In the genomic region with DNA sequence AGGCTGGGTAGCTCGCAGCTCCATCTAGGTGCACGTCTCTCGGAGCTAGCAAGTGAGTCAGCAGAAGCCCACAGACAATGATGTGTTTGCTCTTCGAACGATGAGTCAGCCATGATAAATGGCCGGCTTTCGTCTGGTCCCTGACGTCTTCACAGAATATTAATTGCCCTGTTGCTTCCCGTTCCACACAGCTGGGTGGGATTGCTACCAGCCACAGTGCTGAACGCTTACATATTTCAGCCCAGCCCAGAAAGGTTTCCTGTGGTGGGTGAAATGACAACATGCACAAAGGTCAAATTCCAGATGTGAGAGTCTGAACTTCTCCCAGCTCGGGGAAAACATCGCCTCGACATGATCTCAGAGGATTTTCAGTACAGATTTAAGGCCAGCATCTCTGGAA, we compare ENCODE assay signal across 7 mouse cellular contexts.
DNase-seq lines count a peak whose midpoint lies in the region; ATAC-seq and TF ChIP-seq lines count a peak whose summit lies in the region.

No protein-coding gene starts in this region.

- H3K9me3 ChIP-seq in intestine, embryonic 15.5 days = no peaks in the 10 kb centered on the region
- H3K9me3 ChIP-seq in liver, embryonic 11.5 days (ENCODE audit: control insufficient read depth, low read length) = no peaks in the 10 kb centered on the region

- ATAC-seq in intestine, embryonic 15.5 days = peak; percentile 87
- ATAC-seq in liver, embryonic 11.5 days (replicated peaks; ENCODE audit: low FRiP score) = peak; percentile 72

- no peaks in the 10 kb centered on the region for H3K36me3 ChIP-seq in C2C12 (ENCODE audit: control insufficient read depth, insufficient read depth)
- H3K36me3 ChIP-seq in intestine, embryonic 15.5 days = no peaks in the 10 kb centered on the region
- H3K36me3 ChIP-seq in liver, embryonic 11.5 days (ENCODE audit: control insufficient read depth, insufficient read depth, low read length) = no peaks in the 10 kb centered on the region

- no peaks in the 10 kb centered on the region for H3K79me3 ChIP-seq in C2C12 (ENCODE audit: low read depth)

- H3K4me3 ChIP-seq in C2C12 (ENCODE audit: insufficient read depth, poor library complexity, severe bottlenecking) = no peak overlapping the region
- no peak overlapping the region for H3K4me3 ChIP-seq in intestine, embryonic 15.5 days (replicated peaks)
- H3K4me3 ChIP-seq in liver, embryonic 11.5 days (ENCODE audit: low read depth, low read length) = no peak overlapping the region
- no peak overlapping the region for H3K4me3 ChIP-seq in olfactory bulb, adult 2 months (ENCODE audit: insufficient read depth, low read depth, low read length)

- peak; percentile 91 to 94 for DNase-seq in adrenal gland, adult (ENCODE audit: inconsistent age in 2 of 2, low spot score in 1 of 2)
- peak; percentile 78 for DNase-seq in gastrocnemius, adult 18-20 months (ENCODE audit: low spot score)
- peak; percentile 37 for DNase-seq in liver, embryonic 11.5 days (ENCODE audit: low spot score)
- DNase-seq in thymus, adult 18-20 months = no peak

- H3K9ac ChIP-seq in intestine, embryonic 15.5 days = no peak overlapping the region
- H3K9ac ChIP-seq in liver, embryonic 11.5 days (ENCODE audit: low read depth, low read length) = no peak overlapping the region

- no peak for TF ChIP-seq POLR2A in olfactory bulb, adult 2 months (IDR thresholded peaks at IDR 0.05; ENCODE audit: insufficient read depth, low read depth, low read length)

- H3K79me2 ChIP-seq in C2C12 (ENCODE audit: control insufficient read depth, insufficient read depth) = no peaks in the 10 kb centered on the region

- peak overlapping the region; percentile 72 for H3K27ac ChIP-seq in intestine, embryonic 15.5 days
- H3K27ac ChIP-seq in liver, embryonic 11.5 days (ENCODE audit: low read depth, low read length) = no peak overlapping the region
- H3K27ac ChIP-seq in olfactory bulb, adult 2 months (ENCODE audit: insufficient read depth, low read depth, low read length) = peak overlapping the region; percentile 70

- 3% methylated on average over 13 of the region's 13 CpGs for WGBS in intestine, embryonic 15.5 days
- WGBS in liver, embryonic 11.5 days = 37% methylated on average over 13 of the region's 13 CpGs
- 22% methylated on average over 13 of the region's 13 CpGs for WGBS in olfactory bulb, adult 2 months

- H3K4me2 ChIP-seq in intestine, embryonic 15.5 days (replicated peaks) = peak overlapping the region; percentile 39
- no peak overlapping the region for H3K4me2 ChIP-seq in liver, embryonic 11.5 days

- no peak for TF ChIP-seq CTCF in C2C12 (IDR thresholded peaks at IDR 0.05; ENCODE audit: control insufficient read depth, insufficient read depth, insufficient read length)
- no peak for TF ChIP-seq CTCF in olfactory bulb, adult 2 months (IDR thresholded peaks at IDR 0.05; ENCODE audit: insufficient read depth, low read depth, low read length)

- no peaks in the 10 kb centered on the region for H3K27me3 ChIP-seq in C2C12 (ENCODE audit: control insufficient read depth, insufficient read depth, insufficient read length)
- H3K27me3 ChIP-seq in intestine, embryonic 15.5 days (replicated peaks) = no peaks in the 10 kb centered on the region
- H3K27me3 ChIP-seq in liver, embryonic 11.5 days (replicated peaks; ENCODE audit: control insufficient read depth, insufficient read depth, low read length) = no peaks in the 10 kb centered on the region

- peaks cover 18% of the 10 kb centered on the region for H3K4me1 ChIP-seq in intestine, embryonic 15.5 days (replicated peaks)
- no peaks in the 10 kb centered on the region for H3K4me1 ChIP-seq in liver, embryonic 11.5 days (replicated peaks; ENCODE audit: control insufficient read depth, insufficient read depth, low read length)
- H3K4me1 ChIP-seq in olfactory bulb, adult 2 months (ENCODE audit: control insufficient read depth, insufficient read depth, low read length) = peaks cover 7% of the 10 kb centered on the region

- H3ac ChIP-seq in C2C12 (ENCODE audit: control insufficient read depth, insufficient read length, low read depth) = no peak overlapping the region

TF ChIP-seq in C2C12, 6 proteins besides CTCF, POLR2A, EP300 and RAD21:
- TF ChIP-seq CEBPB (IDR thresholded peaks at IDR 0.05; ENCODE audit: low read depth) (peak; percentile 46), FOSL1 (IDR thresholded peaks at IDR 0.05; ENCODE audit: insufficient read depth, low read length, poor library complexity, severe bottlenecking) (peak; percentile 86), MYOD1 (IDR thresholded peaks at IDR 0.05; ENCODE audit: control insufficient read depth, insufficient read length, low read depth) (peak; percentile 67), MYOG (IDR thresholded peaks at IDR 0.05; ENCODE audit: control insufficient read depth, extremely low read depth, insufficient read length) (no peak), USF1 (IDR thresholded peaks at IDR 0.05; ENCODE audit: low read depth) (no peak)

Comparison
In these comparisons a context has a peak if more than half of its experiments do, and no peak if none do; other contexts are left out.
1. DNase-seq: peak in adrenal gland, adult (2 of 2), gastrocnemius, adult 18-20 months (single experiment) and liver, embryonic 11.5 days (single experiment); none in thymus, adult 18-20 months (0 of 2).